Mouse (Mus musculus): ENCODE data around the gene Zfp747. TPM values are rescaled to one million over a fixed set of nuclear protein-coding genes. Genes with fewer than 3 reads are reported as not detected.
"Not testable (repeated sequence)": the region's sequence is repeated elsewhere in the genome, so short reads cannot be mapped to it uniquely, and the experiment has no call there.

The Zfp747 gene
- polyA plus RNA-seq, 1 experiment from 2014 or later = 5.1 TPM

DNA sequence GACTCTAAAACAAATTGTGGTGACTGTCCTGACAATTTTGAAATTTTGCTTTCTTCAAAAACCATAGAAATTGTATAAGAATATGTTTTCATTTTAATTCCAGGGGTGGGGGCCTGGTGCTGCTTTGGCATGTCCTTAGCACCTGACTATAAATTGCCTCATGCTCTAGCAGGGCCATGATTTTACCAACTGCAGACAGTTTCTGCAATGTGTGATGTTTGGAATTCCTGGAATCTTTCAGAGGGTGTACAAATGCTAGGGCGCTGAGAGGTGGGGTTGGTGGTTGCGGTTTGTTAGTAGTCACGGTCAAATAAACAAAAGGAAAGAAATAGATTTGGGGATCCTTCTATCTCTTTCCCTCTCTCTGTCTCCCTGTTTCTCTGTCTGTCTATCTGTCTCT lies 9.6 kb downstream of the Zfp747 start:
- no peak for ATAC-seq (ENCODE audit: insufficient number of reproducible peaks, low FRiP score)
- H3K4me3 ChIP-seq = no peak overlapping the region
- no peaks in the 10 kb centered on the region for H3K36me3 ChIP-seq
- H3K4me1 ChIP-seq (replicated peaks) = 0 out of 2 replicates have a peak, but pooled peaks cover 5% of the 10 kb centered on the region
- 58% methylated on average over 3 of the region's 3 CpGs for WGBS
- no peak overlapping the region for H3K4me2 ChIP-seq
- H3K9me3 ChIP-seq (replicated peaks) = 0 out of 2 replicates have a peak, but pooled peaks cover 5% of the 10 kb centered on the region
- H3K9ac ChIP-seq = no peak overlapping the region
- H3K27me3 ChIP-seq (replicated peaks) = peaks cover 9% of the 10 kb centered on the region
- H3K27ac ChIP-seq (ENCODE audit: poor library complexity, severe bottlenecking) = no peak overlapping the region

DNA sequence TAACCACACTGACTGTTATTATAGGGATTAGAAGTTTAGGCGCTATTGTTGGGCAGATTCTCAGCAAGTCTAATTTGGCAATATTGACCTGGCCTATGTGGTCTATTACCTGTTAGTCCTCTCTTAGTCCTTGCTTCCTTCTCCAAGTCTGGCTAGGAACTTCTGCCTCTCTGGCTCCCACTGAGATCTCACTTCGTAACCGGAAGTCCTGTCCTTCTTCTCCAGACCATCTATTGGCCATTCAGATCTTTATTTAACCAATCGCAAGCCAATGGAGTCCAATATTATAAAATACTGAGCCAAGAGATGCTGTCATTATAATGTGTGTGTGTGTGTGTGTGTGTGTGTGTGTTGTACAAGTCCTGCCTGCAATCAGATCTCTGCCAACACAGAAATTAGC lies 11.7 kb downstream of the Zfp747 start:
- no peak overlapping the region for H3K27ac ChIP-seq (ENCODE audit: poor library complexity, severe bottlenecking)
- H3K36me3 ChIP-seq = no peaks in the 10 kb centered on the region
- 0 out of 2 replicates have a peak, but pooled peaks cover 5% of the 10 kb centered on the region for H3K9me3 ChIP-seq (replicated peaks)
- H3K4me2 ChIP-seq = peak overlapping the region; percentile 81
- 0 out of 2 replicates have a peak, but pooled peaks cover 5% of the 10 kb centered on the region for H3K4me1 ChIP-seq (replicated peaks)
- H3K9ac ChIP-seq = peak overlapping the region; percentile 65; the same call in 1 of the 2 replicates
- H3K27me3 ChIP-seq (replicated peaks) = peaks cover 27% of the 10 kb centered on the region
- no peak for ATAC-seq (ENCODE audit: insufficient number of reproducible peaks, low FRiP score)
- 53% methylated on average over 4 of the region's 4 CpGs for WGBS
- peak overlapping the region; percentile 46 for H3K4me3 ChIP-seq

DNA sequence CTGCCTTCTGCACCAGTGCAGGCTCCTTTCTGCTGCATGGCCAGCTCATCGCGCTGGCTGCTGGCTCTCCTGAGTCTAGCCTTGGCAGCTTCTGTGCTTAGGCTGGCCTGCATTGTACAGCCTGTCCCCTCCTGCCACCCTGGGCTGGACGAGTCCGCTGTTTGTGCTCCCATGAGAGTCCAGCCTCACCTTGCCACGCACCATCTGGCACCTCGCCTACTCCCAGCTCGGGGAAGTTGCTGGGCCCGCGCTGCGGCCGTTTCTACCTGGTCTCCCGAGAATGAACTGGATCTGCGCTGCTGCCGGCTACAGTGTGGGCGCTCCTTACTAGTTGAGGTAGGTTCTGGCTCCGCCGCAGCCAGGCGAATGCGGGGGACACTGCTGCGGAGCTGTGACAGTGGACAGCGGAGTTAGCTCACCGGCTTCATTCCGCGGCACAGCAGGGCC lies 12.4 kb downstream of the Zfp747 start:
- Histone ChIP-seq H3K27ac (ENCODE audit: poor library complexity, severe bottlenecking) (no peak overlapping the region), H3K4me1 (replicated peaks) (0 out of 2 replicates have a peak, but pooled peaks cover 5% of the 10 kb centered on the region), H3K27me3 (replicated peaks) (peaks cover 27% of the 10 kb centered on the region), H3K4me2 (peak overlapping the region; percentile 81), H3K4me3 (peak overlapping the region; percentile 46), H3K9ac (peak overlapping the region; percentile 65), H3K9me3 (replicated peaks) (0 out of 2 replicates have a peak, but pooled peaks cover 5% of the 10 kb centered on the region), H3K36me3 (no peaks in the 10 kb centered on the region)
- no peak; the same call in 1 of the 2 replicates for ATAC-seq (ENCODE audit: insufficient number of reproducible peaks, low FRiP score)
- WGBS = 2% methylated on average over 24 of the region's 24 CpGs

DNA sequence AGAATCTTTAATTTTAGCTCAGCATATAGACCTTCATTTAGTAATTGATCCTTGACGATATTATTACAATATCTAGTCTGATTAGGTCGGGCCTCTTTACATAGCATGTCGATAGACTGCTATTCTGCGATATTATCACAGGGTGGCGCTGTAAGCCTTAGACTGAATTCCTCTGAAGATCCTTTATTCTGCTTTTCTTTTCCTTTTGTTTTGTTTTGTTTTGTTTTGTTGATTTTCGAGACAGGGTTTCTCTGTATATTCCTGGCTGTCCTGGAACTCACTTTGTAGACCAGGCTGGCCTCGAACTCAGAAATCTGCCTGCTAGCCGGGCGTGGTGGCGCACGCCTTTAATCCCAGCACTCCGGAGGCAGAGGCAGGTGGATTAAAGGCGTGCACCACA lies 13.4 kb downstream of the Zfp747 start:
- not testable (repeated sequence) for ATAC-seq (ENCODE audit: insufficient number of reproducible peaks, low FRiP score); H3K36me3 ChIP-seq; H3K4me1 ChIP-seq (replicated peaks); H3K27ac ChIP-seq (ENCODE audit: poor library complexity, severe bottlenecking); H3K9me3 ChIP-seq (replicated peaks); H3K9ac ChIP-seq
- peak overlapping the region; percentile 56 for H3K4me2 ChIP-seq
- H3K4me3 ChIP-seq = peak overlapping the region; percentile 32; the same call in 1 of the 2 replicates
- 24% methylated on average over 13 of the region's 13 CpGs for WGBS
- peaks cover 27% of the 10 kb centered on the region for H3K27me3 ChIP-seq (replicated peaks)

DNA sequence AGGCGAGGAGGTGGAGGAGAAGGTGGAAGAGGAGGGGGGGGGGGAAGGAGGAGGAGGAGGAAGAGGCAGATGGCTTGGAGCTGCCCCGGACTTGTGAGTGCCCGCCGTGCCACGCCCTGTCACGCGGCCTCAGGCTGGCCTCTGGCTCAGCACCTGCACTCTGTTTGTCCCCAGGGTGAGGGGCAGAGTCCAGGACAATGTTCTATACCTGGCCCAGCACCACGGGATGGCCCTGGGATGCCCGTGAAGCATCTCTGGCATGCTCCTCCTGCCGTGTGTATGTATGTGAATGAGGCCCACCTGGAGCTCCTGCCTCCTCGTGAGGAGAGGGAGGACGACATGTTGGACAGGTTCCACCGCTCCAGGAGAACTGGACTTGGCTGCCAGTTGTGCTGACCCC lies 14.4 kb downstream of the Zfp747 start:
- Histone ChIP-seq H3K27me3 (replicated peaks) (peaks cover 31% of the 10 kb centered on the region), H3K9ac (no peak overlapping the region), H3K27ac (ENCODE audit: poor library complexity, severe bottlenecking) (no peak overlapping the region), H3K4me2 (no peak overlapping the region), H3K4me1 (replicated peaks) (0 out of 2 replicates have a peak, but pooled peaks cover 5% of the 10 kb centered on the region), H3K36me3 (no peaks in the 10 kb centered on the region), H3K9me3 (replicated peaks) (no peaks in the 10 kb centered on the region), H3K4me3 (no peak overlapping the region)
- 46% methylated on average over 10 of the region's 13 CpGs for WGBS
- ATAC-seq (ENCODE audit: insufficient number of reproducible peaks, low FRiP score) = no peak

DNA sequence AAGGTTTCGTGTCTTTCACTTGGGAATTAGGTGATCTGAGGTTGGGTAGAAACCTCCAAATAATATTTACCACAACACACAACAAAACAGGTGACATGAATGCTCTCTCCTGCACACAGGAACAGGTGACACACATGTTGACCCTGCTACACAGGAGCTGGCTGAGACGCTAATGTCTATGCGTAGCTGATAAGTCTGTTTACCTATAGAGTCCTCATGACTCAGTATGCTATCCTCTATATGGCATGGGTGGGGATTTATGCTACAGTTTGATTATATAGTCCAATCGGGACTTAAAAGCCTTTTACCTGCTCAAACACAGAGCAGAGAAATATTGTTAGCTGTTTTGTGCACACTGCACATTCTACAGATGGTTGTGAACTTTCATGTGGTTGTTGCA lies 15.6 kb downstream of the Zfp747 start:
- H3K27me3 ChIP-seq (replicated peaks) = peaks cover 31% of the 10 kb centered on the region
- no peak overlapping the region for H3K4me2 ChIP-seq
- no peak for ATAC-seq (ENCODE audit: insufficient number of reproducible peaks, low FRiP score)
- H3K36me3 ChIP-seq = no peaks in the 10 kb centered on the region
- 64% methylated on average over 4 of the region's 4 CpGs for WGBS
- no peaks in the 10 kb centered on the region for H3K9me3 ChIP-seq (replicated peaks)
- H3K4me1 ChIP-seq (replicated peaks) = 0 out of 2 replicates have a peak, but pooled peaks cover 5% of the 10 kb centered on the region
- H3K27ac ChIP-seq (ENCODE audit: poor library complexity, severe bottlenecking) = no peak overlapping the region
- H3K9ac ChIP-seq = no peak overlapping the region
- H3K4me3 ChIP-seq = no peak overlapping the region

DNA sequence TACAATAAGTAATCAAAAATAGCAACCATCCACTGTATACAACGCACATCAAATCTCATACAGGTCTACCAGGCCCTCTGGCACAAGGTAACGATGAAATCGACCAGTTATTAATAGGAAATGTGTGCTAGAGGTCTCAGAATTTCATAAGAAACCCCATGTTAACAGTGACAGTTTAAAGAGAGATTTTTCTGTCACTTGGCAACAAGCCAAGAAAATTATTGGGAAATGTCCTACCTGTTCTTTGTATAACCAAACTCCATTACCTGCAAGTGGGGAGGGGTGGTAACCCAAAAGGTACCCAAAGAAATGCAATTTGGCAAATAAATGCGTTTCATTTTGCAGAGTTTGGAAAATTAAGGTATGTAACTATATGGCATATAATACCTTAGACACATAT lies 17.4 kb downstream of the Zfp747 start:
- peaks cover 27% of the 10 kb centered on the region for H3K27me3 ChIP-seq (replicated peaks)
- no peaks in the 10 kb centered on the region for H3K36me3 ChIP-seq
- no peaks in the 10 kb centered on the region for H3K4me1 ChIP-seq (replicated peaks)
- no peak overlapping the region for H3K9ac ChIP-seq
- 58% methylated on average over 4 of the region's 4 CpGs for whole genome bisulfite sequencing
- H3K4me3 ChIP-seq = no peak overlapping the region
- no peak for ATAC-seq (ENCODE audit: insufficient number of reproducible peaks, low FRiP score)
- no peak overlapping the region for H3K4me2 ChIP-seq
- no peak overlapping the region for H3K27ac ChIP-seq (ENCODE audit: poor library complexity, severe bottlenecking)
- H3K9me3 ChIP-seq (replicated peaks) = no peaks in the 10 kb centered on the region

DNA sequence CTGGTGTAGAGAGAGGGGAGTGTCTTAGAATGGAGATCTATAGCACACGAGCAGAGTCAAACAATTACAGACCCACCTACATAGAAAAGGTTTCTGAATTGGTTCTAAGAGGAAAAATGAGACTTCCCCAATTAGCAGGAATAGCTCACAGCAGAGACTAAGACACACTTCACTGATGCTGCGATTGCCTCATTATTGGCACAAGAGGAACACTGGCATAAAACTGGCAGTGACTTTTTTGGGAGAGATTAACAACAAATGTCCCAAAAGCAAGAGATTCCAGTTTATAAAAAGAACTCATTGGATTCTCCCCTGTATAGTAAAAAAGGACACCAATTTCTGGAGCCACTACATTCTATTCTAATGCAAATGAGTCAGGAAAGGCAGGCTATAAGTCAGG lies 18.0 kb downstream of the Zfp747 start:
- peaks cover 27% of the 10 kb centered on the region for H3K27me3 ChIP-seq (replicated peaks)
- H3K27ac ChIP-seq (ENCODE audit: poor library complexity, severe bottlenecking) = no peak overlapping the region
- H3K9ac ChIP-seq = no peak overlapping the region
- no peak overlapping the region for H3K4me3 ChIP-seq
- WGBS = 63% methylated on average over 2 of the region's 2 CpGs
- H3K4me2 ChIP-seq = no peak overlapping the region
- no peak for ATAC-seq (ENCODE audit: insufficient number of reproducible peaks, low FRiP score)
- H3K9me3 ChIP-seq (replicated peaks) = no peaks in the 10 kb centered on the region
- H3K36me3 ChIP-seq = no peaks in the 10 kb centered on the region
- no peaks in the 10 kb centered on the region for H3K4me1 ChIP-seq (replicated peaks)

DNA sequence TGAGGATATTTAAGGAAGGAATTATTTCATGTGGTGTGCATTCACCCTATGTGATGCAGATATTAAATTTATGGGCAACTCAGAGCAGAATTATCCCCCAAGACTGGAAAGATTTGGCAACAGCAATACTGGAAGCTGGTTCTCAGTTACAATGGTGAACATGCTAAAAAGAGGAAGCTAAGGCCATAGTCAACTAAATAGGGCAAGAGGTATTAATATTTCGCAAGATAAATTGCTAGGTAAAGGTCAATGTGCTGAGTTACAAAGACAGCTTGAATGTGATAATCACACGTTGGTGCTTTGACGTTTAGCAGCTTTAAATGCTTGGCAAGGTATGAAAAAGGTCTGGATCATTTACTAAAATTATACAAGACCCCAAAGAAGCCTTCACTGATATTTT lies 20.1 kb downstream of the Zfp747 start:
- no peak overlapping the region for H3K27ac ChIP-seq (ENCODE audit: poor library complexity, severe bottlenecking)
- no peaks in the 10 kb centered on the region for H3K4me1 ChIP-seq (replicated peaks)
- H3K9me3 ChIP-seq (replicated peaks) = no peaks in the 10 kb centered on the region
- ATAC-seq (ENCODE audit: insufficient number of reproducible peaks, low FRiP score) = no peak
- H3K27me3 ChIP-seq (replicated peaks) = peaks cover 17% of the 10 kb centered on the region
- H3K4me3 ChIP-seq = no peak overlapping the region
- H3K4me2 ChIP-seq = no peak overlapping the region
- no peaks in the 10 kb centered on the region for H3K36me3 ChIP-seq
- 58% methylated on average over 3 of the region's 3 CpGs for WGBS
- no peak overlapping the region for H3K9ac ChIP-seq

DNA sequence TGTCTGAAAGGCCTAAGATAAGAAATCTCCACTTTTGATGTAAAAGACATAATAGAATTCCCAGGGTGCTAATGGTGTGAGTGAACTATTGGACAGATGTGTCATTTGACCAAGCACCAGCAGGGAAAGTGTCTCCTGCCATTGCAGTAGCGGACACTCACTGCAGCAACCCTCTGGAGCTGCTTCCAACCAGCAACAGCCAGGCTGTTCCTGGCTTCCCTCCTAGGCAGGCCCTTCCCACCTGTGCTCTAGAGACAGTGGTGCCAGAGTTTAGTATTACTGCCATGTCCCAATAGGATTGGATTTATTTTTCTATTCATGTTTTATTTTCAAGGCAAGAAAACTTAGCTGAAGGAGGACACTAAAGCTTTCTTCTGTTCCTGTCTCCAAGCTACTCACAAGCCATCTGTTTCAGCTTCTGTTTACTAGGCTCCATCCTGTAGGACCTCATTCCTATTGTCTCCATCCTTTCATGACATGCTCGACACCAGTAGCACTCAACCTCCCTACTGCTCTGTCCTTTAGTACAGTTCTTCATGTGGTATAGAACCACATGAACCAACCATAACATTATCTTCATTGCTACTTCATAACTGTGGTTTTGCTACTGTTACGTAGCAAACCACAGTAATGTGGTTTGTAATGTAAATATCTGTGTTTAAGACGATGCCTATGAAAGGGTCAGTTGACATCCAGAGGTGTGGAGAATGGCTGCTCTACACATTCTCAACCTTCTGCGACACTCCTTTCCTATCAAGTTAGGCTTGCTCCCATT lies 24.4 kb downstream of the Zfp747 start:
- no peaks in the 10 kb centered on the region for H3K36me3 ChIP-seq

DNA sequence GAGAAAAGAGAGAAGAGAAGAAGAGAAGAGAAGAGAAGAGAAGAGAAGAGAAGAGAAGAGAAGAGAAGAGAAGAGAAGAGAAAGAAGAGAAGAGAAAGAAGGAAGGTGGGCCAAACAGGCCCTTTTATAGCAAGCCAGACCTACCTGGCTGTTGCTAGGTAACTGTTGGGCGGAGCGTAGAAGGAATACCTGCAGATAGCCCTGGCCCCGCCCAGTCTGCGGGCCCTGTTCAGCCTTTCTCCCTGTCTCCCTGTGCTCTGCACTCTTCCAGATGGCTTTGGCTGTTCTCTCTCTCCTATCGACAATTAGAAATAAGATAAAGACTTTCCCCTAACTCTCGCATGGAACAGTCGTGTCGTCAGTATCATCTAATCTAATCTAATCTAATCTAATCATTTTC lies 29.2 kb downstream of the Zfp747 start:
- no peak for ATAC-seq (ENCODE audit: insufficient number of reproducible peaks, low FRiP score)
- peaks cover 27% of the 10 kb centered on the region for H3K4me1 ChIP-seq (replicated peaks)
- 9% methylated on average over 8 of the region's 8 CpGs for WGBS
- peak overlapping the region; percentile 96 for H3K9ac ChIP-seq
- no peaks in the 10 kb centered on the region for H3K9me3 ChIP-seq (replicated peaks)
- H3K27me3 ChIP-seq (replicated peaks) = no peaks in the 10 kb centered on the region
- H3K27ac ChIP-seq (ENCODE audit: poor library complexity, severe bottlenecking) = peak overlapping the region; percentile 96
- H3K4me2 ChIP-seq = peak overlapping the region; percentile 74
- peaks cover 25% of the 10 kb centered on the region for H3K36me3 ChIP-seq
- H3K4me3 ChIP-seq = peak overlapping the region; percentile 88

More for the DNA sequence above, 24.4 kb downstream of the Zfp747 start:
- ATAC-seq (ENCODE audit: insufficient number of reproducible peaks, low FRiP score) = no peak
- H3K9me3 ChIP-seq (replicated peaks) = no peaks in the 10 kb centered on the region
- no peak overlapping the region for H3K9ac ChIP-seq
- 85% methylated on average over 5 of the region's 5 CpGs for WGBS
- no peak overlapping the region for H3K27ac ChIP-seq (ENCODE audit: poor library complexity, severe bottlenecking)
- H3K4me1 ChIP-seq (replicated peaks) = peaks cover 6% of the 10 kb centered on the region
- no peak overlapping the region for H3K4me2 ChIP-seq
- H3K4me3 ChIP-seq = no peak overlapping the region
- no peaks in the 10 kb centered on the region; the same call in 1 of the 2 replicates for H3K27me3 ChIP-seq (replicated peaks)
